Mouse (Mus musculus): ENCODE data around the gene Gm10309. TPM values are rescaled to one million over a fixed set of nuclear protein-coding genes. Genes with fewer than 3 reads are reported as not detected.

The Gm10309 gene
- polyA plus RNA-seq, 1 experiment from 2014 or later, result 0.53 TPM

DNA sequence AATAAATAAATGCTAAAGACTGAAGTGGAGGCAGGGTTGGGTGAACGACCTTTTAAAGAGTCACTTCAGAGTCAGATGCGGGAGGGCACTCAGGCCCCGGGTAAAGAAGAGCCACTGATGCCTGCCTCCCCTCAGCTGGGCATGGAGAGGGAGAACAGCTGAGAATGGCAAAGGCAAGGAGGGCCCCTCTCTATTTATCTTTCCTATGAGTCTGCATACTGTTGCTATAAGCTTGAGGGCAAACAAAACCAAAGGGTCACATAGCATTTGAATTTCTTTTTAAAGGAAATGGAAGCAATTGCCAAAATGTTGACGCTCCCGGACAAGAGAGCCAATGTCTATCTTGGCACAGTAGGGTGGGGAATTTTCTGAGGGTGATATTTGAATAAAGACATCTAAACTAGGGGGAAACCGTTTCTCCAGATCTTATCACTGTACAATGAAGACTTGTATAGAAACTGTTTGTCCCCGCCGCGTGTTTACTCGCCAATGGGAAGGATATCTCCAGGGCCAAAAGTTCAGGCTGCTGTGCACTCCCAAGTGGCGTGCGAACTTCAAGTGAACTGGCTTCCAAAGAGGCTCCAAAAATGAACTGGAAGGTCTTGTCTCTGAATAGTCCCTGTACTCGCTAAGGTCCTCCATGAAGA lies 10.1 kb upstream of the Gm10309 start:
- DNase-seq (peak; percentile 63), ATAC-seq (ENCODE audit: insufficient read depth) (no peak)
- Histone ChIP-seq H3K4me1 (ENCODE audit: insufficient read depth) (peaks cover 9% of the 10 kb centered on the region; the same call in 1 of the 2 replicates), H3K27ac (ENCODE audit: low read depth) (peak overlapping the region; percentile 52), H3K9me3 (ENCODE audit: low read depth, low read length) (no peaks in the 10 kb centered on the region), H3K4me3 (ENCODE audit: low read depth, low read length) (no peak overlapping the region), H3K36me3 (ENCODE audit: insufficient read depth) (no peaks in the 10 kb centered on the region), H3K9ac (no peak overlapping the region), H3K27me3 (ENCODE audit: insufficient read depth, low read length) (no peaks in the 10 kb centered on the region), H3K4me2 (no peak overlapping the region)
- TF ChIP-seq CTCF (IDR thresholded peaks at IDR 0.05; ENCODE audit: low read depth), result no peak
- 40% methylated on average over 13 of the region's 13 CpGs for WGBS

DNA sequence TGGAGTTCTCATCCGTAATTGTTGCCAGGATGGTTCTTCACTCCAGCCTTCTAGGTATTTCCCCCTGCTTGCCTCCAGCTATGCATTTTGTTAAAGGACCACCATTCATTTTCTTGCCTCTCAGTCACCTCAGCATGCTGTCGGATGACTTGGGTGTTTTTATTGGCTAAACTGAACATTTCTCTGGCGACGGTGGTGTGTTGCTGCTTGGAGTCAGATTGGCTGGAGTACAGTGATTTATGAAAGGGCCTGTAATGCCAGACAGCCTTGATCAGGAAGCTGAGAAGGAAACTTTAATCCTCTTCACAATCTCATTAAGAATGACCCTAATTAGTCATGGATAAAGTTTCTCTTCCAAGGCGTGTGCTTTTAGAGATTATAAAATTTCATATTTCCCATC lies 4.8 kb upstream of the Gm10309 start:
- no peak for DNase-seq
- no peaks in the 10 kb centered on the region for H3K27me3 ChIP-seq (ENCODE audit: insufficient read depth, low read length)
- no peak overlapping the region for H3K4me3 ChIP-seq (ENCODE audit: low read depth, low read length)
- H3K27ac ChIP-seq (ENCODE audit: low read depth), result no peak overlapping the region
- H3K36me3 ChIP-seq (ENCODE audit: insufficient read depth), result no peaks in the 10 kb centered on the region
- no peak overlapping the region for H3K4me2 ChIP-seq
- no peak overlapping the region for H3K9ac ChIP-seq
- WGBS, result 53% methylated on average over 5 of the region's 5 CpGs
- TF ChIP-seq CTCF (IDR thresholded peaks at IDR 0.05; ENCODE audit: low read depth), result no peak
- no peaks in the 10 kb centered on the region for H3K9me3 ChIP-seq (ENCODE audit: low read depth, low read length)
- 0 out of 2 replicates have a peak, but pooled peaks cover 3% of the 10 kb centered on the region for H3K4me1 ChIP-seq (ENCODE audit: insufficient read depth)
- no peak for ATAC-seq (ENCODE audit: insufficient read depth)

DNA sequence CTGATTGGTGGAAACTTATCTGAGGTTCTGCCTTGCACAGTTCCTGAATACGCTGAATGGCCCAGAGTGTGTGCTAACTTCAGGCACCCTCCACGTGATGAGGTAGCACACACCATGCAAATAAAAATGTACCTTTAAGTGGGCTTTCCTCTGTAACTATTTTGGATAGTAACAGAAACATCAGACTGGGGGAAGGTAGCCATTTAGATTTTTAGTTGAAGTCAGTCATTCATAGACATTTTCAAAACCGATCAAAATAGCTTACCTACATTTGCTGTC lies 3.1 kb upstream of the Gm10309 start:
- DNase-seq (no peak), ATAC-seq (ENCODE audit: insufficient read depth) (no peak)
- no peaks in the 10 kb centered on the region for H3K36me3 ChIP-seq (ENCODE audit: insufficient read depth)
- no peak overlapping the region for H3K27ac ChIP-seq (ENCODE audit: low read depth)
- H3K9ac ChIP-seq, result no peak overlapping the region
- H3K4me3 ChIP-seq (ENCODE audit: low read depth, low read length), result no peak overlapping the region
- no peaks in the 10 kb centered on the region for H3K9me3 ChIP-seq (ENCODE audit: low read depth, low read length)
- TF ChIP-seq CTCF (IDR thresholded peaks at IDR 0.05; ENCODE audit: low read depth), result no peak
- no peaks in the 10 kb centered on the region for H3K4me1 ChIP-seq (ENCODE audit: insufficient read depth)
- H3K27me3 ChIP-seq (ENCODE audit: insufficient read depth, low read length), result no peaks in the 10 kb centered on the region
- WGBS, result 78% methylated on average over 3 of the region's 3 CpGs
- no peak overlapping the region for H3K4me2 ChIP-seq

DNA sequence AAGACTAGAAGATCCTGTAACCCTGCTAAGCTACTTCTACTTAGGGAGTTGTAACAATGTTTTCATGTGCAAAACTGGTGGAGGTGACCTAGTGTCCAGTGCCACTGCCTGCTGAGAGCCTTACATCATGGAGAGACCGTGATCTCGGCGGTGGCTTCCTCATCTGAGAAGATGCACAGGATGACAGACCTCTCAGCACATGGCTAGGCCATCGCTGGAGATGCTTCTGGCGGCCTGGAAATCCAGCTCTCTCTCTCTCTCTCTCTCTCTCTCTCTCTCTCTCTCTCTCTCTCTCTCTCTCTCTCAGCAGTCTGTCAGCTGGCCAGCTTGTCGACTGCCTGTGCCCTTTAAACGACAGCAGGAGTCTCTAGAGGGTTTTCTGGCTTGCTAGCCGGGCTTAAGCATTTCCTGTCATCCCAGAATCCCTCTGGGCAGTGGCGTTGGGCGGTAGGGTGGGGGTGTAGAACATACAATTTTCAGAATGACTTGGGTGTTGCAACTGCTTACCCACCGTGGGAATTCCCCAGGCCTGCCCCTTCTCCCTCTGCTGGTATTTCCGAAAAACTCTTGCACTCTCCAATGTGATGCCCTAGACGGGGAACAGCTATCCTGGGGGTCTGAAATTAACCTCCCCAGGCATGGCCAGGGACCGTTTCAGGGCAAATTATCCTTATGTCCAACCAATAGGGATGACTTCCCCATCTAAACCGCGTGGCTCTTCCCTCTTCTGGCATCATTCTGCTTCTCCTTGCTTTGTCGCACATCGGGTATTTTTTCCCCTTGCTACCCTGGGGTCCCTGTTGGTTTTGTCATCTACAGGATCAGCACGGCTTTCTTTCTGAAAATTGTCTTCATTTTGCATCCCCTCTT lies 2.5 kb upstream of the Gm10309 start:
- Histone ChIP-seq H3K27me3 (ENCODE audit: insufficient read depth, low read length) (no peaks in the 10 kb centered on the region), H3K36me3 (ENCODE audit: insufficient read depth) (no peaks in the 10 kb centered on the region), H3K4me1 (ENCODE audit: insufficient read depth) (no peaks in the 10 kb centered on the region), H3K4me3 (ENCODE audit: low read depth, low read length) (no peak overlapping the region), H3K9ac (no peak overlapping the region), H3K4me2 (no peak overlapping the region), H3K9me3 (ENCODE audit: low read depth, low read length) (no peaks in the 10 kb centered on the region), H3K27ac (ENCODE audit: low read depth) (peak overlapping the region; percentile 78)
- WGBS, result 62% methylated on average over 19 of the region's 19 CpGs
- TF ChIP-seq CTCF (IDR thresholded peaks at IDR 0.05; ENCODE audit: low read depth), result no peak
- ATAC-seq (ENCODE audit: insufficient read depth) (no peak), DNase-seq (peak; percentile 49)

DNA sequence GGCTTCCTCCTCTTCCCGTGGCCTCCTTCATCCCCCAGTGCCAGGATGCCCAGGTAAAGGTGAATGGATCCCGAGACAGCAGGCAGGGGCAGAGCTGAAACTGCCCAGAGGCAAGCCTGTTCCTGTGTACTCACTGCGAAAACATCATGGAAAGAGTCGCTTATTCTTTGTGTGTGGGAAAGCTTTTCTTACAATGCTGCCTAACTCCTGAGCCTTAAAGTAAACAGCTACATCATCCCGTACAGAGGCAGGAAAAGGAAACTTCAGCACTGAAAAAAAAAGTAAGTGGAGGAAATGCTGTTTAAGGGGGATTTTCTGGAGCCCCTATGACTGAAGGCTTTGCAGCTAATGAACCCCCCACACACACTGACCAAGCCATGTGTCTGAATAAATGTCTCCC lies 1.8 kb upstream of the Gm10309 start:
- 39% methylated on average over 5 of the region's 5 CpGs for WGBS
- TF ChIP-seq CTCF (IDR thresholded peaks at IDR 0.05; ENCODE audit: low read depth), result no peak
- no peaks in the 10 kb centered on the region for H3K36me3 ChIP-seq (ENCODE audit: insufficient read depth)
- H3K9ac ChIP-seq, result no peak overlapping the region
- no peaks in the 10 kb centered on the region for H3K4me1 ChIP-seq (ENCODE audit: insufficient read depth)
- ATAC-seq (ENCODE audit: insufficient read depth), result no peak
- peak; percentile 30 for DNase-seq
- peak overlapping the region; percentile 78 for H3K27ac ChIP-seq (ENCODE audit: low read depth)
- no peak overlapping the region for H3K4me2 ChIP-seq
- H3K9me3 ChIP-seq (ENCODE audit: low read depth, low read length), result no peaks in the 10 kb centered on the region
- no peak overlapping the region for H3K4me3 ChIP-seq (ENCODE audit: low read depth, low read length)
- H3K27me3 ChIP-seq (ENCODE audit: insufficient read depth, low read length), result no peaks in the 10 kb centered on the region

DNA sequence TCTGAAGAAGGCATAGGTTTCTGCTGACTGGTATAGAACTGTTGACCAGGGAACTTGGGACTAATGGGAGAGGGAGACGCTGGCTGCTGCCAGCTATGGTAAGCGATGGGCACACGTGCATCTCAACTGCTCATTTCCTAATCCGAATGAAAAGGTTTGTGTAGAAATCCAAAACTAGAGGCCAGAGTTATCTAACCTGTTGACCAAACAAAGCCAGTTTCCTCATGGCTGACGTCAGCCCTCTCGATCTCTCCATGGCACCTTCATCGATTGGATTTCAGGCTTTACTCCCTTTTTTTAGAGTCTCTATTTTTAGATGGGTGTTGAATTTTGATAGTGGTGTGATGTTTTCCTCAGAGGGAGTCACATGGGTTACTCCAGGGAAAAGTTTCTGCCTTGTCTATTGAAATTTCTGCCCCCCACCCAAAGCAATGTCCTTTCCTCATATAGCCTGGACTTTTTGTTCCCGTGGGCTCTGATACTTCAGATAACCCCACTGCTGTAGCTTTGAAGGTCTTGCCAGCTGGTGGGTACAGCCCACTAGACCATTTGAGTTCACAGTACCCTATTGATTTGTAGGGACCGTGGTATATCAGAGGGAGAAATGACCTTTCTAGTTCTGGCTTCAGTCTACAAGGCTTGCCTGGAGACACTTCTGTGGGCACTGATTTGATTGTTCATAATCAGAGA lies 1.7 kb downstream of the Gm10309 start:
- H3K9ac ChIP-seq, result no peak overlapping the region
- no peaks in the 10 kb centered on the region for H3K27me3 ChIP-seq (ENCODE audit: insufficient read depth, low read length)
- H3K27ac ChIP-seq (ENCODE audit: low read depth), result no peak overlapping the region
- H3K9me3 ChIP-seq (ENCODE audit: low read depth, low read length), result no peaks in the 10 kb centered on the region
- no peak for ATAC-seq (ENCODE audit: insufficient read depth)
- no peak overlapping the region for H3K4me2 ChIP-seq
- no peak for TF ChIP-seq CTCF (IDR thresholded peaks at IDR 0.05; ENCODE audit: low read depth)
- H3K36me3 ChIP-seq (ENCODE audit: insufficient read depth), result no peaks in the 10 kb centered on the region
- peaks cover 4% of the 10 kb centered on the region; the same call in 1 of the 2 replicates for H3K4me1 ChIP-seq (ENCODE audit: insufficient read depth)
- WGBS, result 91% methylated on average over 9 of the region's 9 CpGs
- H3K4me3 ChIP-seq (ENCODE audit: low read depth, low read length), result no peak overlapping the region
- DNase-seq, result no peak

DNA sequence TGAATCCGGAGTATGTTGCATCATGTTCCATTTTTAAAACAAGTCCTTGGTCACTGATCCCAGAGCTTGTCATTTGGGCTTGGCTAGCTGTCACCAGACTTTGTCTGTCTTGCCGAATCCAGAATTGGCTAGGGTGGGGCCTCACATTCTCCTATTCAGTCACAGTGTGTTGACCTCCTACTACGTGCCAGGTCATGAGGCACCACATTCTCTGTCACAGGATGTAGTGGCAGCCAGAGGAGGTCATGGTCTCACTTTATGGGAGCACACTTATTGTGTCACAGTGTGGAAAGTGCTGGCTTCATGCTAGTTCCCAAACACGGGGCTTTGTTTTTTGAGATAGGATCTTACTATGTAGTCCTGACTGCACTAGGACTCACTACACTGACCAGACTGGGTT lies 3.6 kb downstream of the Gm10309 start:
- ATAC-seq (ENCODE audit: insufficient read depth) (no peak), DNase-seq (no peak)
- Histone ChIP-seq H3K4me3 (ENCODE audit: low read depth, low read length) (no peak overlapping the region), H3K4me1 (ENCODE audit: insufficient read depth) (peaks cover 4% of the 10 kb centered on the region; the same call in 1 of the 2 replicates), H3K27me3 (ENCODE audit: insufficient read depth, low read length) (no peaks in the 10 kb centered on the region), H3K4me2 (no peak overlapping the region), H3K36me3 (ENCODE audit: insufficient read depth) (no peaks in the 10 kb centered on the region), H3K9me3 (ENCODE audit: low read depth, low read length) (no peaks in the 10 kb centered on the region), H3K9ac (no peak overlapping the region), H3K27ac (ENCODE audit: low read depth) (no peak overlapping the region)
- WGBS, result 81% methylated on average over 4 of the region's 4 CpGs
- no peak for TF ChIP-seq CTCF (IDR thresholded peaks at IDR 0.05; ENCODE audit: low read depth)

All from lung, embryonic 14.5 days (tissue).